Mouse (Mus musculus) erythroid progenitor cell, adult 5-6 weeks (primary cell): ENCODE data around the gene Pla1a. TPM values are rescaled to one million over a fixed set of nuclear protein-coding genes. Genes with fewer than 3 reads are reported as not detected.
"Not testable (repeated sequence)": the region's sequence is repeated elsewhere in the genome, so short reads cannot be mapped to it uniquely, and the experiment has no call there.

ENCODE experiments used
- ATAC-seq: replicated peaks from 2 replicates; pipeline ENCODE4 v1.8.0; 2016; ENCODE audit warnings: moderate number of reproducible peaks, mild to moderate bottlenecking, moderate TSS enrichment, inconsistent platforms; ENCODE audit not compliant: poor library complexity, low FRiP score, severe bottlenecking
- total RNA-seq, 2 experiments: library from RNA; stranded (forward) in 1 of 2; stranded (reverse) in 1 of 2; fragments of 150-400 nt in 1 of 2; fragments of 186-747, 209-891 nt in 1 of 2; gene quantifications; 2 replicates each; pipeline versions ENCODE4 v1.2.3 to v1.2.4; 2015 to 2017; ENCODE audit warnings: low replicate concordance in 2 of 2

Pla1a gene
- not detected in 2 replicates for total RNA-seq (2015; ENCODE audit: low replicate concordance)
- total RNA-seq (2017; ENCODE audit: low replicate concordance) = not detected in 2 replicates

DNA sequence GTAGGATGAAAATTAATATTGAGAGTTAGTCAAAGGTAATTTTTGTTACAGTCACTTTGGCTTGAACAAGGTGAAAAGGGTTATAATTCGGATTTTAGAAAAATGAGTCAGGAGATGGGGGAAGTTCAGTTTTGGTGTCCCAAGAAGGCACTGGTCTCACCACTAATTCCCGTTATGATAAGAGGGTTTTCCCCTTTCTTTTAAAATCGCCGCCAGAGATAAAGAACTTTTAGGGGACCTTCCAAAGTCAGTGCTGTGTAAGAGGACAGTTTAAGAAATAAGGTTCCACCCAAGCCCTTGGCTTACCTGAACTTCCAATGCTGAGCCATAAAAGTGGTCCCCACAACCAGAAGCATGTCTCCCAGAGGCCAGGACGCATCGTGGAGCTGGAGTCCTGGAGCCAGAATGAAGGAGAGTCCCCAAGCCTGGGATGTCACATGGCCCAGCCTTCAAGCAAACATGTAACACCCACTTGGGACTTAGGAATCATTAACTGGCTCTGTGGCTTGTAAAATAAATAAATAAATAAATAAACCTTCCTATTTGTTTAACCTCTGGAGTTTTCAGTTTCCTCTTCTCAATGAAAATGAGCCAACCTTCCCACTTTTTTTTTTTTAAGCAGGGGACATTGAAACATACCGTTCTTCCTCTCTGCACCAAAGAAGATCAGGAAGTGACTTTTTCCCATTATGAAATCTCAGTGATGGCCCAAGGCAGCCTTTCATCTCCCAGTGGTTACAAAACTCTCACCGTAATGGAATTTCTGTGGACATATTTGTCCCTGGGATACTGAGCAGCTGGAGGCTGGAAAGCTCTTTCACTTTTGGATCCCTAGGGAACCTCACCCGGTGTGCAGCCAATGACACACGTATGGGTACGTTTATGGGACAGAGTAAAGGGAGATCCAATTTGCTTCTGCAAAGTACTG is at the start of gene Pla1a:
Pla1a (minus strand) TSS at position 648 of the 928 bp plus-strand sequence.
- ATAC-seq = no peak

- no peak for ATAC-seq
Measured at GRCm38 (mm10) chr16:38481327-38481726, 48.4 kb upstream of the Pla1a start.

DNA sequence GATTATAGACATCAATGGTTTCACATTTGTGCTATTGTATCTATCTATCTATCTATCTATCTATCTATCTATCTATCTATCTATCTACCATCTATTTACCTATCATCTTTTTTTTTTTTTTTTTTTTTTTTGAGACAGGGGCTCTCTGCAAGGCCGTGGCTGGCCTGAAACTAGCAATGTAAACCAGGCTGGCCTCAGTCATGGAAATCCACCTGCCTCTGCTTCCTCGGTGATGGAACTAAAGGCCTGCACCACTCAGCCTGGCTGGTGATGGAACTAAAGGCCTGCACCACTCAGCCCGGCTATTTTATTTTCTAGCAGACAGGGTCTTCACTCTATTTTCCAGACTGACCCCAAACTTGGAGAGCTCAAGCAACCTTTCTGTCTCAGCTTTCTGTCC is 45.4 kb upstream of the Pla1a start:
- no peak for ATAC-seq

- ATAC-seq = not testable (repeated sequence)
Measured at GRCm38 (mm10) chr16:38477241-38477608, 44.3 kb upstream of the Pla1a start.

GRCm38 (mm10) chr16:38476312-38477240 is 43.6 kb upstream of the Pla1a start:
- ATAC-seq = peak; percentile 67

GRCm38 (mm10) chr16:38475681-38476311 is 42.9 kb upstream of the Pla1a start:
- ATAC-seq = no peak

DNA sequence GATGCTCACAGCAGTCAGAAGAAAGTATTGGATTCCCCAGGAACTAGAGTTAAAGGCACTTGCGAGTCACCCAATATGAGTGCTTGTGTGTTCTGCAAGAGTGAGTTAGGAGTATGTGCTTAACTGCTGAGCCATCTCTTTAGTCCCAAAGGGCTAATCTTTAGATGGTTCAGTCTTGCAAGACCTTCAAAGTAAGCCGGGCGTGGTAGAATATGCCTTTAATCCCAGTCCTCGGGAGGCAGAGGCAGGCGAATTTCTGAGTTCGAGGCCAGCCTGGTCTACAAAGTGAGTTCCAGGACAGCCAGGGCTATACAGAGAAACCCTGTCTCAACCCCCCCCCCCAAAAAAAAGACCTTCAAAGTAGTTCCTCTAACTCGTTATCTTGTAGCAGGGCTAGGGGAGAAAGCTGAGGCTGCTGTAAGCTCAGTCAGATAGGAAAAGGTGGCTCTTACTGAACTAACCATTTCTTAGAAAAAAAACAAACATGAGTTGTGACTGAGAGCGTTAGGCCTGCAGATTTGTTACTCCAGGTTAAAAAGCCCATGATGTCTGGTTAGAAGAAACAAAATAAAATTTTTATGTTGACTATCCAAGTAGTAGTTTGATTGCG is 41.8 kb upstream of the Pla1a start:
- no peak for ATAC-seq

GRCm38 (mm10) chr16:38473661-38474060 is 40.7 kb upstream of the Pla1a start:
- ATAC-seq = no peak

GRCm38 (mm10) chr16:38472507-38472873 is 39.5 kb upstream of the Pla1a start:
- no peak for ATAC-seq

- ATAC-seq = no peak
Measured at GRCm38 (mm10) chr16:38471697-38472506, 39.0 kb upstream of the Pla1a start.

- no peak for ATAC-seq
Measured at GRCm38 (mm10) chr16:38469437-38469836, 36.5 kb upstream of the Pla1a start.

DNA sequence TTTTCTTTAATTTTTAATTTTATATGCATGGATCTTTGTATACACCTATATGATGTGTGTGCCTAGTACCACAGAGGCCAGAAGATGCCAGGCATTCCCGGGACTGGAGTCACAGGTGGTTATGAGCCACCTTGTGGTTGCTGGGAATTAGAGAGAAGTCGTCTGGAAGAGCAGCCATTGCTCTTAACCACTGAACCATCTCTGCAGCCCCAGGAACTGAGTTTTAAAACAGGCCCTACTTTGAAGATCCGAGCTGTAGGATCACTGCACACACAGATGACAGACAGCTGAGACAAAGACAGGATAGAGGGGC is 35.7 kb upstream of the Pla1a start:
- no peak for ATAC-seq

- ATAC-seq = no peak
Measured at GRCm38 (mm10) chr16:38467917-38468705, 35.2 kb upstream of the Pla1a start.

GRCm38 (mm10) chr16:38467091-38467916 is 34.4 kb upstream of the Pla1a start:
- ATAC-seq = no peak

- ATAC-seq = no peak
Measured at GRCm38 (mm10) chr16:38466089-38466488, 33.1 kb upstream of the Pla1a start.

- ATAC-seq = no peak
Measured at GRCm38 (mm10) chr16:38463305-38463704, 30.4 kb upstream of the Pla1a start.

DNA sequence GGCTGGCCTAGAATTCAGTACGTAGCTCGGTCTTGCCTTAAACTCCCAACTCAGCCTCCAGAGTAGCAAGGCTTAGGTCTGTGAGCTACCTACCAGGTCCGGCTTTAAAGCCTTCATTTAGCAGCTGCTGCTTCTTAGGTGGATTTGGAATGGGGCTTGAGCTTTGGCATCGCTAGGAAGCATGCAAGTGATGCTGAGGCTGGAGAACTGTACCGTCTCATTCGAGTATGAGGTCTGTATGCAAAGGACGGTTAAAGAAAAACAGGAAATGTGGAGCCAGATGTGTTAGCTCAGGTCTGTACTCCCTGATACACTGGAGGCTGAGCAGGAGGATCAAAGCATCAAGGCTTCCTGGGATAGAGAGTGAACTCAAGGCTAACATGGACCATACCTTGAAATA is 29.2 kb upstream of the Pla1a start:
- ATAC-seq = no peak
